Mouse (Mus musculus) embryonic facial prominence, embryonic 14.5 days (tissue): Measurements from ENCODE around the gene S100a16. TPM values are rescaled to one million over a fixed set of nuclear protein-coding genes. Genes with fewer than 3 reads are reported as not detected.

Experiments
- ATAC-seq: fragments of 200-750 bp; cut with Nextera tagmentation; 2 replicates; pipeline ENCODE4 v1.8.0; 2017; ENCODE audit warnings: low read depth, moderate number of reproducible peaks, moderate TSS enrichment
- DNase-seq: peaks from one replicate; pipeline ENCODE4 v3.0.0-alpha.2; 2015; ENCODE audit warnings: low spot score
- H3K27ac ChIP-seq: fragments of 300-500 bp; sonication (generic); replicated peaks from 2 replicates; pipeline ENCODE4 v1.5.1; 2014; ENCODE audit warnings: low read depth, mild to moderate bottlenecking, low read length, moderate library complexity
- H3K27me3 ChIP-seq: fragments of 300-500 bp; sonication (generic); replicated peaks from 2 replicates; pipeline ENCODE4 v1.6.1; 2014; ENCODE audit warnings: low read length; ENCODE audit not compliant: control insufficient read depth, insufficient read depth
- H3K36me3 ChIP-seq: fragments of 300-500 bp; sonication (generic); 2 replicates; pipeline ENCODE4 v1.6.1; 2014; ENCODE audit warnings: low read length, mixed read lengths; ENCODE audit not compliant: control insufficient read depth, insufficient read depth
- H3K4me1 ChIP-seq: fragments of 300-500 bp; sonication (generic); 2 replicates; pipeline ENCODE4 v1.6.1; 2014; ENCODE audit warnings: antibody characterized with exemption, low read length; ENCODE audit not compliant: control insufficient read depth, insufficient read depth
- H3K4me2 ChIP-seq: fragments of 300-500 bp; sonication (generic); 2 replicates; pipeline ENCODE4 v1.6.1; 2014; ENCODE audit warnings: low read depth, mild to moderate bottlenecking, low read length, moderate library complexity, mixed read lengths
- H3K4me3 ChIP-seq: fragments of 300-500 bp; sonication (generic); 2 replicates; pipeline ENCODE4 v1.5.1; 2014; ENCODE audit warnings: low read depth, mild to moderate bottlenecking, low read length
- H3K9ac ChIP-seq: fragments of 300-500 bp; sonication (generic); 2 replicates; pipeline ENCODE4 v1.6.1; 2014; ENCODE audit warnings: low read depth, mild to moderate bottlenecking, low read length, moderate library complexity, mixed read lengths
- H3K9me3 ChIP-seq: fragments of 300-500 bp; sonication (generic); 2 replicates; pipeline ENCODE4 v1.6.1; 2016; ENCODE audit warnings: low read length; ENCODE audit not compliant: control insufficient read depth
- WGBS: fragments of 180-500 bp; shearing (Covaris S2); extraction: QIAGEN DNeasy Blood & Tissue Kit; methylation state at CpG from one replicate; pipeline ENCODE4 v1.1.7; 2014; 5-methylcytosine and 5-hydroxymethylcytosine counted together
- polyA plus RNA-seq: library from polyadenylated mRNA; unstranded; fragments of >200 nt; fragmentation: Nextera tagmentation; extraction: Ambion mirVana; gene quantifications from 2 replicates; pipeline ENCODE4 v1.2.1, GENCODE M21; 2014

The S100a16 gene
- polyA plus RNA-seq: 182 and 201 TPM in 2 replicates

GRCm38 (mm10) chr3:90537141-90537904, at the start of gene S100a16:
Gene S100a16 (plus strand): TSS chr3:90537254.
- WGBS: 33% methylated on average over 10 of the region's 10 CpGs
- Histone ChIP-seq H3K4me2 (peak within 1 kb of the TSS; percentile 39), H3K4me1 (peaks cover 3% of the 10 kb centered on the region; the same call in 1 of the 2 replicates), H3K27me3 (no peaks in the 10 kb centered on the region), H3K9me3 (no peaks in the 10 kb centered on the region), H3K9ac (peak within 1 kb of the TSS; percentile 39; the same call in 1 of the 2 replicates), H3K4me3 (peak within 1 kb of the TSS; percentile 14; the same call in 1 of the 2 replicates), H3K36me3 (no peaks in the 10 kb centered on the region), H3K27ac (peak within 1 kb of the TSS; percentile 57)
- peak; percentile 85; the same call in 1 of the 2 replicates for ATAC-seq
- peak; percentile 77 for DNase-seq

GRCm38 (mm10) chr3:90488576-90488975, 48.5 kb upstream of the S100a16 start:
- Histone ChIP-seq H3K4me3 (no peak overlapping the region), H3K27me3 (no peaks in the 10 kb centered on the region), H3K4me1 (peaks cover 6% of the 10 kb centered on the region), H3K9me3 (no peaks in the 10 kb centered on the region), H3K36me3 (peaks cover 59% of the 10 kb centered on the region), H3K4me2 (no peak overlapping the region), H3K9ac (no peak overlapping the region), H3K27ac (no peak overlapping the region)
- ATAC-seq (no peak), DNase-seq (no peak)
- 84% methylated on average over 6 of the region's 6 CpGs for WGBS

DNA sequence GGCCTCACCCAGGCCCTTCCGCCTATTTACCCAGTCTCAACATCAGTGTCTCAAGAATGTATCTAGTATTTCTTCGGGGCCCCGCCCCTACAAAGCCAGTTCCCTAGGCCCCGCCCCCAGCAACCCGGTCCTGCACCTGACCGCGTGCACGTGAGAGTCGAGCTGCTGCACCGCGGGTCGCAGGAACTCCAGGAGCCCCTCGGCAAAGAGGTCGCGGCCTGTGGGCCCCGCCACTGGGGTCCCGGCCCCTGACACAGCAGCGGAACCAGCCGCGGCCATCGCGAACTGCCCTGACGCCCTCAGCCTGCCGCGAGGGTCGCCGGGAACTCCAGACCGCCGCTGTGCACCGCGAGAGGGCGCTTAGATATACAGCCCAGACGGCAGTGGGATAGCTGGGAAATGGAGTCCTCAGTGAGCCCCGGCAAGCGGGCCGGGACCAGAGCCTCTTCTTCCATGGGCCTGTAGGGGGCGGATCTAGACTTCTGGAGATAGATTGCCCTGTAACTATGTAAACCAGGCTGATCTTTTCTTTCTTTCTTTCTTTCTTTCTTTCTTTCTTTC, 46.3 kb upstream of the S100a16 start, which contains the start of gene Snapin:
Gene Snapin (minus strand): TSS at position 338 of the 561 bp plus-strand sequence.
- Histone ChIP-seq H3K4me2 (peak within 1 kb of the TSS; percentile 83), H3K9ac (peak within 1 kb of the TSS; percentile 81), H3K4me3 (peak within 1 kb of the TSS; percentile 67), H3K36me3 (peaks cover 40% of the 10 kb centered on the region), H3K27me3 (no peaks in the 10 kb centered on the region), H3K9me3 (no peaks in the 10 kb centered on the region), H3K27ac (peak within 1 kb of the TSS; percentile 65), H3K4me1 (peaks cover 6% of the 10 kb centered on the region)
- WGBS: 0% methylated on average over 31 of the region's 37 CpGs
- peak; percentile 98 for DNase-seq
- peak; percentile 99 for ATAC-seq

- Histone ChIP-seq H3K4me1 (peaks cover 6% of the 10 kb centered on the region), H3K27me3 (no peaks in the 10 kb centered on the region), H3K9me3 (no peaks in the 10 kb centered on the region), H3K36me3 (peaks cover 40% of the 10 kb centered on the region), H3K4me2 (no peak overlapping the region), H3K9ac (no peak overlapping the region), H3K4me3 (no peak overlapping the region), H3K27ac (no peak overlapping the region)
- 44% methylated on average over 2 of the region's 2 CpGs for WGBS
- ATAC-seq: no peak
- DNase-seq: no peak
Measured at GRCm38 (mm10) chr3:90491350-90491749, 45.7 kb upstream of the S100a16 start.

DNA sequence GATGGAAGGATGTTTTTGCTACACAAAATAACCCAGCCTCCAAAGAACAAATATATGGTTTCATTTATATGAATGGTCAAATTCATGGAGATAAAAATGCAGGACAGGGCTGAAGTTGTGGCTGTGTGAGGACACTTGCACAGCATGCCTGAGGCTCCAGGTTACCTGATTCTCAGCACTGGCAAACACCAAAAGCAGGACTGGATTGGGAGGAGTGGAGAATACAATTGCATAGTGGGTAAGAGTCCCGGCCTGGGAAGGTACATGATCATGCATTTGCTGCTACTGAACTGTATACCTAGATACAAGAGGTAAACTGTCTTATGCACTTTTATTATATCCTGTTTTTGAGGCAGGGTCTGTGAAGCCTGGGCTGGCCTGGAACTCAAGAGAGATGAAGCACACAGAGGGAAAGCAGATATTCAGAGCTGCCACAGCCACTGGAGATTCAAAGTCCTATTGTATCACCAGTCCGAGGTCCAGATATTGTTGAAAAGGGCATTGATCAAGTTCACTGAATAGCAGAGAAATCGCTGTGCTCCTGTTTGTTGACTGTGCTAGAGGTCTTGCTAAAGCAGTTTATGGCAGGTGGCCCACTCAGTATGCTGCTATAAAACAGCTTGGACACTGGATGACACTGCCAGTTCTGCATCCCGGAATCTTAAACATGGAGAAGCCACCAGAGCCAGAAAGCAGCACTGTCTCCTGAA, 43.1 kb upstream of the S100a16 start:
- Histone ChIP-seq H3K4me1 (peaks cover 6% of the 10 kb centered on the region), H3K36me3 (peaks cover 41% of the 10 kb centered on the region), H3K9me3 (no peaks in the 10 kb centered on the region), H3K27ac (no peak overlapping the region), H3K27me3 (no peaks in the 10 kb centered on the region), H3K9ac (no peak overlapping the region), H3K4me3 (no peak overlapping the region), H3K4me2 (no peak overlapping the region)
- 66% methylated on average over 4 of the region's 4 CpGs for WGBS
- no peak for DNase-seq
- ATAC-seq: no peak

GRCm38 (mm10) chr3:90495850-90496525, 41.1 kb upstream of the S100a16 start:
- ATAC-seq (no peak), DNase-seq (no peak)
- no peak overlapping the region for H3K9ac ChIP-seq
- no peaks in the 10 kb centered on the region for H3K9me3 ChIP-seq
- no peak overlapping the region for H3K4me3 ChIP-seq
- H3K36me3 ChIP-seq: peaks cover 52% of the 10 kb centered on the region
- WGBS: 92% methylated on average over 7 of the region's 7 CpGs
- no peak overlapping the region for H3K4me2 ChIP-seq
- H3K27me3 ChIP-seq: no peaks in the 10 kb centered on the region
- no peaks in the 10 kb centered on the region for H3K4me1 ChIP-seq
- H3K27ac ChIP-seq: no peak overlapping the region

DNA sequence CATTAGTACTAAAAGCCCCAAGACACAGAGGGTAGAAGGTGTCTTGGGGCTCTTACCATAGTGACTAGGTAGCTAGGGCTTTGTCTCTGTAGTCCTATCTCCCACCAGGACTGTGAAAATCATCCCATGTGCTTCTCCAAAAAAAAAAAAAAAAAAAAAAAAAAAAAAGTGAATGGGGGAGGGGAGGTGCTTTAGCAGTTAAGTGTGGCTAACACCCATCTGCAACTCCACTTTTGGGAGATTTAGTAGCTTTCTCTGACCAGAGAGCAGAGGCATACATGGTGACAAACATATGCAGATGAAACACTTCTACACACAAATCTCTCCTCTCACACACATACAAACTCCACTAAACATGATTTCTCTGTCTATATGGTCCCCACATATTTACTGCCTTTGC, 39.5 kb upstream of the S100a16 start:
- Histone ChIP-seq H3K4me1 (no peaks in the 10 kb centered on the region), H3K9ac (no peak overlapping the region), H3K27me3 (no peaks in the 10 kb centered on the region), H3K4me2 (no peak overlapping the region), H3K4me3 (no peak overlapping the region), H3K9me3 (no peaks in the 10 kb centered on the region), H3K27ac (no peak overlapping the region), H3K36me3 (peaks cover 68% of the 10 kb centered on the region)
- ATAC-seq: no peak
- no peak for DNase-seq

- Histone ChIP-seq H3K36me3 (peaks cover 89% of the 10 kb centered on the region), H3K27me3 (no peaks in the 10 kb centered on the region), H3K4me3 (no peak overlapping the region), H3K9ac (no peak overlapping the region), H3K4me2 (no peak overlapping the region), H3K9me3 (no peaks in the 10 kb centered on the region), H3K27ac (no peak overlapping the region), H3K4me1 (peaks cover 10% of the 10 kb centered on the region; the same call in 1 of the 2 replicates)
- DNase-seq (no peak), ATAC-seq (peak; percentile 24; the same call in 1 of the 2 replicates)
- 83% methylated on average over 4 of the region's 4 CpGs for WGBS
Measured at GRCm38 (mm10) chr3:90503444-90503843, 33.6 kb upstream of the S100a16 start.
